Mouse (Mus musculus): ENCODE measurements at regions not wholly inside any gene's neighbourhood (a gene's known extent, or its start where the extent isn't known, plus 50 kb on each side); places are given as distances from the start of the nearest gene placed in this dataset.

DNA sequence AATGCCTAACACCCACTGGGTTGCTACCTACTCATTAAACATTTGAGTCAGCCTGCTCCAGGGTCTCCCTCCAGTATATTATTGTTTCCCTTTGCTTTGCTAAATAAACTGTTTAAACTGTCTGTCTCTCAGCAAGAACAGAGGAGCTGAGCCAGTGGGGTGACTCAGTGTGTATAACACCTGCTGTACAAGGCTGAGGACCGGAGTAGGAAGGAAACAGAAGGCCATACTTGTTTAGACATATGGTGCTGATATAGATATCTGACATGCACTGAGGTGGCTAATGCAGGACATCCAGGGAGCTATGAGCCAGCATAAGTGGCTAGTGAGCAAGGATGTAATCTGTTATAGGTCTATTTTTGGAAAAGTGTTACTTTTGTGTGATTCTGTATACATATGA lies 81.5 kb downstream of the Kcna5 start:
- TF ChIP-seq CTCF (conservative IDR thresholded peaks at IDR 0.05; ENCODE audit: low read length) (no peak), POU5F1 (IDR thresholded peaks at IDR 0.05; ENCODE audit: borderline replicate concordance, low read length) (no peak)

Measured in E14TG2a.4 (cell line).